Mouse (Mus musculus) embryonic facial prominence, embryonic 10.5 days (tissue): Measurements from ENCODE around the gene Kcnh5. TPM values are rescaled to one million over a fixed set of nuclear protein-coding genes. Genes with fewer than 3 reads are reported as not detected.

Source experiments
- polyA plus RNA-seq: library from polyadenylated mRNA; unstranded; fragments of >200 nt; fragmentation: Nextera tagmentation; extraction: Ambion mirVana; gene quantifications from 2 replicates; pipeline ENCODE4 v1.2.1, GENCODE M21; 2016

Gene Kcnh5
- polyA plus RNA-seq, 1 experiment from 2014 or later = 0.24 TPM

Other genes with a start within 250 kb of the Kcnh5 start
- gene Rhoj, start 131.0 kb upstream of the Kcnh5 start, polyA plus RNA-seq = 19.9 and 25.5 TPM in 2 replicates
- gene Gphb5, start 239.4 kb upstream of the Kcnh5 start, polyA plus RNA-seq = not detected in 2 replicates